Mouse (Mus musculus): Measurements from ENCODE around the gene Cfap99. TPM values are rescaled to one million over a fixed set of nuclear protein-coding genes. Genes with fewer than 3 reads are reported as not detected.

Cfap99 gene
- polyA plus RNA-seq, 1 experiment from 2014 or later: 0.08 TPM

DNA sequence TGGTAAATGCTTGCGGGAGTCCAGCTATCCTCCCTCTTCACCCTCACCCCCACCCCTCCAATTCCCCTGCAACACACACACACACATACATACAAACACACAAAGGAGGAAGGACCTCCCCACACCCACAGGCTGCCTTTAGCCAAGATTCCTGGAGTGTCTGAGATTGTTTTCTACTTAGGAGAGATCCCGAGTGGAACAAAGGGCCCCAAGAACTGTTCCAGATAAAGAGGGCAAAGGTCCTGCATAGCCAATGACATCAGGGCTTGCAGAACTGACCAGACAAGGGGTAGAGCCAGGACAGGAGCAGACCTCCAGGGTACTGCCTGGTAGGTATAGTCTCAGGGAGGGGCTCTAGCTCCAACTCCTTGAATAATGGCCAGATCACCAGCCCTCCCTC is 6.3 kb downstream of the Cfap99 start:
- Histone ChIP-seq H3K27me3 (replicated peaks) (peaks cover 34% of the 10 kb centered on the region), H3K27ac (ENCODE audit: poor library complexity, severe bottlenecking) (no peak overlapping the region), H3K4me2 (no peak overlapping the region), H3K4me3 (no peak overlapping the region), H3K36me3 (no peaks in the 10 kb centered on the region), H3K9me3 (replicated peaks) (no peaks in the 10 kb centered on the region), H3K9ac (no peak overlapping the region), H3K4me1 (replicated peaks) (peaks cover 20% of the 10 kb centered on the region)
- ATAC-seq (ENCODE audit: insufficient number of reproducible peaks, low FRiP score): peak; percentile 45; the same call in 1 of the 2 replicates
- WGBS: 15% methylated on average over 2 of the region's 2 CpGs

DNA sequence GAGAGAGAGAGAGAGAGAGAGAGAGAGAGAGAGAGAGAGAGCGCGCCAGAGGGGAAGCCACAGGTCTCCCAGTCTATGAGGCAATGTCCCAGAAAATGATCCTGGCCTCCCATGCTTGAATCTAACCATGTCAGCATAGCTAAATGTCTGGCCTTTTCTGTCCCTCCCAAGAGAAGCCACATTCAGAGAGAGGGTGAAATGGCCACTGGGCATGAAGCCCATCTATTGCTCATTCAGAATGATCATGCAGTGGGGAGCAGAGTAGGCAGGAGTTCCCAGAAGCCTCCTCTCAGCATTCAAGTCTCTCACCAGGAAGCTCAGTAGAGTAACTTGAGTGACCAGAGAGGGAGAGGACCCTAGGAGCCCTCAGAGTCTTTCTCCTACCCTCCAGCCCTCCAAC is 6.7 kb downstream of the Cfap99 start:
- no peak overlapping the region for H3K4me3 ChIP-seq
- H3K36me3 ChIP-seq: no peaks in the 10 kb centered on the region
- WGBS: 85% methylated on average over 2 of the region's 2 CpGs
- no peak overlapping the region for H3K4me2 ChIP-seq
- peaks cover 30% of the 10 kb centered on the region for H3K27me3 ChIP-seq (replicated peaks)
- H3K4me1 ChIP-seq (replicated peaks): peaks cover 20% of the 10 kb centered on the region
- H3K27ac ChIP-seq (ENCODE audit: poor library complexity, severe bottlenecking): no peak overlapping the region
- H3K9me3 ChIP-seq (replicated peaks): no peaks in the 10 kb centered on the region
- no peak for ATAC-seq (ENCODE audit: insufficient number of reproducible peaks, low FRiP score)
- no peak overlapping the region for H3K9ac ChIP-seq

GRCm38 (mm10) chr5:34298061-34298460 is 9.7 kb downstream of the Cfap99 start:
- WGBS: 41% methylated on average over 4 of the region's 4 CpGs
- Histone ChIP-seq H3K9ac (peak overlapping the region; percentile 10; the same call in 1 of the 2 replicates), H3K27ac (ENCODE audit: poor library complexity, severe bottlenecking) (no peak overlapping the region), H3K4me3 (no peak overlapping the region), H3K4me1 (replicated peaks) (peaks cover 20% of the 10 kb centered on the region), H3K36me3 (no peaks in the 10 kb centered on the region), H3K4me2 (no peak overlapping the region), H3K9me3 (replicated peaks) (no peaks in the 10 kb centered on the region), H3K27me3 (replicated peaks) (peaks cover 22% of the 10 kb centered on the region; the same call in 1 of the 2 replicates)
- no peak for ATAC-seq (ENCODE audit: insufficient number of reproducible peaks, low FRiP score)

GRCm38 (mm10) chr5:34298937-34299535 is 10.6 kb downstream of the Cfap99 start:
- no peak for ATAC-seq (ENCODE audit: insufficient number of reproducible peaks, low FRiP score)
- Histone ChIP-seq H3K4me2 (no peak overlapping the region), H3K4me1 (replicated peaks) (peaks cover 18% of the 10 kb centered on the region), H3K36me3 (no peaks in the 10 kb centered on the region), H3K27ac (ENCODE audit: poor library complexity, severe bottlenecking) (no peak overlapping the region), H3K27me3 (replicated peaks) (peaks cover 22% of the 10 kb centered on the region; the same call in 1 of the 2 replicates), H3K4me3 (no peak overlapping the region), H3K9me3 (replicated peaks) (no peaks in the 10 kb centered on the region), H3K9ac (no peak overlapping the region)
- WGBS: 81% methylated on average over 10 of the region's 10 CpGs

DNA sequence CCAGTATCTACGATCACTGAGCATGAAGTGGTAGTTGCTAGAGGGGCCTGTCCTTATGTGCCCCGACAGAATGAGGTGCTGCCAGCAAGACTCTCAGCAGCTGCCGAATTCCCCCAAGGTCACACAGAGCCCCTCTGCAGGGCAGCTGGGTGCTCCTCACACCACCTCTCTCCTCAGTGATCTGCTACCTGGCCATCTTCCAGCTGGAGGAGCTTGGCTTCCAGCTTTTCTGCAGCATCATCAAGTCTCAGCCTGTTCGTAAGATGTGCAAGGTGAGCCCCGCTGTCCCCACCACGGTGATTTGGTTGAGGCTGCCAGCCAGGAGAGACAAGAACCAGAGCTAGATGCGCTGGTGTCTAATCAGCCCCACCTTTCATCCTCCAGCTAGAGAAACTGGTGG is 14.0 kb downstream of the Cfap99 start:
- no peak overlapping the region for H3K9ac ChIP-seq
- peaks cover 4% of the 10 kb centered on the region; the same call in 1 of the 2 replicates for H3K4me1 ChIP-seq (replicated peaks)
- no peaks in the 10 kb centered on the region for H3K36me3 ChIP-seq
- H3K27ac ChIP-seq (ENCODE audit: poor library complexity, severe bottlenecking): no peak overlapping the region
- 62% methylated on average over 7 of the region's 7 CpGs for WGBS
- no peak overlapping the region for H3K4me2 ChIP-seq
- no peak for ATAC-seq (ENCODE audit: insufficient number of reproducible peaks, low FRiP score)
- H3K9me3 ChIP-seq (replicated peaks): no peaks in the 10 kb centered on the region
- H3K4me3 ChIP-seq: no peak overlapping the region
- H3K27me3 ChIP-seq (replicated peaks): peaks cover 22% of the 10 kb centered on the region; the same call in 1 of the 2 replicates

GRCm38 (mm10) chr5:34309016-34309415 is 20.6 kb downstream of the Cfap99 start:
- H3K36me3 ChIP-seq: no peaks in the 10 kb centered on the region
- H3K4me3 ChIP-seq: no peak overlapping the region
- no peak overlapping the region for H3K4me2 ChIP-seq
- WGBS: 56% methylated on average over 3 of the region's 3 CpGs
- no peak overlapping the region for H3K27ac ChIP-seq (ENCODE audit: poor library complexity, severe bottlenecking)
- no peak for ATAC-seq (ENCODE audit: insufficient number of reproducible peaks, low FRiP score)
- H3K9me3 ChIP-seq (replicated peaks): no peaks in the 10 kb centered on the region
- H3K9ac ChIP-seq: no peak overlapping the region
- H3K4me1 ChIP-seq (replicated peaks): no peaks in the 10 kb centered on the region
- H3K27me3 ChIP-seq (replicated peaks): peaks cover 13% of the 10 kb centered on the region; the same call in 1 of the 2 replicates

GRCm38 (mm10) chr5:34319491-34320034 is 31.2 kb downstream of the Cfap99 start:
- no peak for ATAC-seq (ENCODE audit: insufficient number of reproducible peaks, low FRiP score)
- H3K27me3 ChIP-seq (replicated peaks): no peaks in the 10 kb centered on the region
- no peaks in the 10 kb centered on the region for H3K36me3 ChIP-seq
- H3K27ac ChIP-seq (ENCODE audit: poor library complexity, severe bottlenecking): no peak overlapping the region
- no peaks in the 10 kb centered on the region for H3K9me3 ChIP-seq (replicated peaks)
- H3K4me1 ChIP-seq (replicated peaks): no peaks in the 10 kb centered on the region
- no peak overlapping the region for H3K9ac ChIP-seq
- WGBS: 62% methylated on average over 2 of the region's 2 CpGs
- no peak overlapping the region for H3K4me3 ChIP-seq
- no peak overlapping the region for H3K4me2 ChIP-seq

GRCm38 (mm10) chr5:34321236-34321635 is 32.8 kb downstream of the Cfap99 start:
- 79% methylated on average over 4 of the region's 4 CpGs for WGBS
- H3K4me2 ChIP-seq: no peak overlapping the region
- no peaks in the 10 kb centered on the region for H3K9me3 ChIP-seq (replicated peaks)
- H3K4me1 ChIP-seq (replicated peaks): peaks cover 2% of the 10 kb centered on the region
- no peak overlapping the region for H3K9ac ChIP-seq
- no peaks in the 10 kb centered on the region for H3K27me3 ChIP-seq (replicated peaks)
- H3K4me3 ChIP-seq: no peak overlapping the region
- no peaks in the 10 kb centered on the region for H3K36me3 ChIP-seq
- no peak for ATAC-seq (ENCODE audit: insufficient number of reproducible peaks, low FRiP score)
- H3K27ac ChIP-seq (ENCODE audit: poor library complexity, severe bottlenecking): no peak overlapping the region

DNA sequence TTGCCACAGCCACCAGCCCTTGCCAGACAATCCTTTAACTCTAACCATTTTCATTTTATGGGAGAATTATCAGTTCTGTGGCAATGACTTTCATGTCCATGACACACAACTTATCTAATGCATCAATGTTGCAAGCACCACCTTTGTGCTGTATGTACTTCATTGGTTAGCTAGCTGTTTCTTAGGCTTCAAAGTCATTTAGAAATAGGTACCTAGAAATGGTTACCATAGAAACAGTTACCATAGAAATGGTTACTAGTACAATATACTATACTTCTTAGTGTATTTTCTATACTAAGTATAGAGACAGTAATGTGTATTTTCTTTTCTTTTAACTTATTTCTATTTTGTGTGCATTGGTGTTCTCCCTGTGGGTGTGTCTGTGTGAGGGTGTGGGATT is 36.9 kb downstream of the Cfap99 start:
- ATAC-seq (ENCODE audit: insufficient number of reproducible peaks, low FRiP score): no peak
- no peaks in the 10 kb centered on the region for H3K36me3 ChIP-seq
- H3K4me3 ChIP-seq: no peak overlapping the region
- H3K4me1 ChIP-seq (replicated peaks): peaks cover 12% of the 10 kb centered on the region
- no peak overlapping the region for H3K4me2 ChIP-seq
- no peaks in the 10 kb centered on the region for H3K27me3 ChIP-seq (replicated peaks)
- H3K9ac ChIP-seq: no peak overlapping the region
- no peak overlapping the region for H3K27ac ChIP-seq (ENCODE audit: poor library complexity, severe bottlenecking)
- no peaks in the 10 kb centered on the region for H3K9me3 ChIP-seq (replicated peaks)

- 21% methylated on average over 4 of the region's 4 CpGs for WGBS
- Histone ChIP-seq H3K36me3 (no peaks in the 10 kb centered on the region), H3K4me3 (no peak overlapping the region), H3K27me3 (replicated peaks) (no peaks in the 10 kb centered on the region), H3K9ac (no peak overlapping the region), H3K4me1 (replicated peaks) (peaks cover 12% of the 10 kb centered on the region), H3K4me2 (peak overlapping the region; percentile 67), H3K27ac (ENCODE audit: poor library complexity, severe bottlenecking) (no peak overlapping the region), H3K9me3 (replicated peaks) (no peaks in the 10 kb centered on the region)
- ATAC-seq (ENCODE audit: insufficient number of reproducible peaks, low FRiP score): no peak
These were observed 37.9 kb downstream of the Cfap99 start for GRCm38 (mm10) chr5:34326249-34326691.

DNA sequence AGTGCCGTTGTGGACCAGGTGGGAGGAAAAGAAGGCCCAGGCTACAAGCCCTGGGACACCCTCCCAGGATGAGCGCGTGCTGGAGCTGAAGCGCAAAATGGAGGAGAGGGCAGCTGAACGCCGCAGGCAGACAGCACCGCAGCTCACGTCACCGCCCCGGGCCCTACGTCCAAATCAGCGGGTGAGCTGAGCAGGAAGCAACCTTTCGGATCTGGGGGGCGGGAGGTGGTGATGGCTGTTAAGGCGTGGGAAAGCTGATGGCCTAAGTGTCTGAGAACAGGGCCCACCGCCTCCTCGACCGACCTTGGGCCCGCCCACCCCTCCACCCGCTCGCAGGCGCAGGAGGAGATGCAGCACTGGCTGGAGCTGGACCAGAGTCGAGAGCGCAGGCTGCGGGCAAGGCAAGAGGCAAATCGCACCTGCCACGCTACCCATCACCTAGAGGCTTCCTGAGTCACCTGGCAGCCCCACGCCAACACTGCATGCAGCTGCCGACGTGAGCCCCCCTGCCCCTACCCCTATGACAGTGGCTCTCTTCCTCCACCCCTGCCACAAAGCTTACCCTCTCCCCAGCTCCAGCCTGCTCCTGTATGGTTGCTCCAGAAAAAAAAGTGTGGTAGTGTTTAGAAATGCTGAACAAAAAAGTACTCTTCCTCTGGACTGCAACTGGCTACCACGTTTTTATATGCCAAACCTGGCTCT is 38.6 kb downstream of the Cfap99 start:
- H3K4me3 ChIP-seq: peak overlapping the region; percentile 31
- H3K36me3 ChIP-seq: no peaks in the 10 kb centered on the region
- H3K9ac ChIP-seq: peak overlapping the region; percentile 59
- H3K9me3 ChIP-seq (replicated peaks): no peaks in the 10 kb centered on the region
- ATAC-seq (ENCODE audit: insufficient number of reproducible peaks, low FRiP score): peak; percentile 53; the same call in 1 of the 2 replicates
- peaks cover 12% of the 10 kb centered on the region for H3K4me1 ChIP-seq (replicated peaks)
- no peaks in the 10 kb centered on the region for H3K27me3 ChIP-seq (replicated peaks)
- no peak overlapping the region for H3K27ac ChIP-seq (ENCODE audit: poor library complexity, severe bottlenecking)
- 11% methylated on average over 31 of the region's 31 CpGs for WGBS
- H3K4me2 ChIP-seq: peak overlapping the region; percentile 67
